Comparison of ENCODE assay signal across 27 mouse cellular contexts in genomic region chr12:15741219-15741618, GRCm38 (mm10).
"Had no signal": no experiment of that assay in that cellular context is flagged by ENCODE, and none has a peak within 500 bp of the region (broad histone marks: within the 10 kb centered on the region; RNA-seq: fewer than 3 reads in every experiment).

No protein-coding gene starts in this region.

- H3K36me3 ChIP-seq: heart, embryonic 12.5 days; heart, embryonic 15.5 days; hindbrain, embryonic 10.5 days; hindbrain, embryonic 12.5 days; intestine, embryonic 15.5 days; limb, embryonic 10.5 days; limb, embryonic 12.5 days; liver, embryonic 13.5 days had no signal

- ATAC-seq: forebrain, embryonic 16.5 days; hindbrain, embryonic 16.5 days; inflammation-experienced regulatory T-cells, adult 6 months; intestine, embryonic 15.5 days; intestine, postnatal 0 days had no signal

- DNase-seq: gastrocnemius, adult 2 months; gastrocnemius, postnatal 10 days; gastrocnemius, postnatal 25 days; heart, adult 2 months; heart, postnatal 14 days; heart, postnatal 36 days; kidney, adult 18-20 months; kidney, adult 8-10 months; kidney, postnatal 25 days; kidney, postnatal 4 days; liver; liver, embryonic 13.5 days had no signal

- H3K27ac ChIP-seq: gastrocnemius, adult 2 months; heart, adult 2 months; heart, embryonic 15.5 days; hindbrain, embryonic 10.5 days; hindbrain, embryonic 12.5 days; hindbrain, embryonic 14.5 days; intestine, embryonic 15.5 days; layer of hippocampus, adult 2 months; left cerebral cortex, adult 2 months; limb, embryonic 10.5 days; limb, embryonic 12.5 days; liver, embryonic 13.5 days had no signal

- H3K4me2 ChIP-seq: heart, embryonic 12.5 days; heart, embryonic 15.5 days; hindbrain, embryonic 12.5 days; hindbrain, embryonic 14.5 days; intestine, embryonic 15.5 days; limb, embryonic 12.5 days; liver, embryonic 11.5 days; liver, embryonic 13.5 days had no signal

- H3K4me3 ChIP-seq: gastrocnemius, adult 2 months; heart, adult 2 months; heart, embryonic 12.5 days; heart, embryonic 15.5 days; hindbrain, embryonic 10.5 days; hindbrain, embryonic 12.5 days; intestine, embryonic 15.5 days; layer of hippocampus, adult 2 months; left cerebral cortex, adult 2 months; limb, embryonic 10.5 days; limb, embryonic 12.5 days; liver, embryonic 13.5 days had no signal

- H3K27me3 ChIP-seq: heart, embryonic 12.5 days; heart, embryonic 15.5 days; hindbrain, embryonic 12.5 days; intestine, embryonic 15.5 days; limb, embryonic 12.5 days; liver, embryonic 13.5 days had no signal

- H3K4me1 ChIP-seq: hindbrain, embryonic 10.5 days; hindbrain, embryonic 12.5 days; intestine, embryonic 15.5 days; limb, embryonic 10.5 days; liver, embryonic 13.5 days had no signal

- H3K9ac ChIP-seq: heart, embryonic 12.5 days; heart, embryonic 15.5 days; hindbrain, embryonic 12.5 days; hindbrain, embryonic 14.5 days; intestine, embryonic 15.5 days; limb, embryonic 12.5 days; liver, embryonic 13.5 days had no signal

- H3K9me3 ChIP-seq: heart, embryonic 12.5 days; heart, embryonic 15.5 days; hindbrain, embryonic 10.5 days; hindbrain, embryonic 12.5 days; intestine, embryonic 15.5 days; limb, embryonic 10.5 days; limb, embryonic 12.5 days; liver, embryonic 13.5 days had no signal
